Mouse (Mus musculus) A20 (cell line): ENCODE data around the gene Jak2.
A peak's percentile ranks its signal among the peaks of the same experiment; 100 is the strongest.

Source experiments
- DNase-seq: peaks from one replicate; pipeline ENCODE4 v3.0.0-alpha.2; 2011; ENCODE audit warnings: low read depth, low spot score

Gene Jak2

DNA sequence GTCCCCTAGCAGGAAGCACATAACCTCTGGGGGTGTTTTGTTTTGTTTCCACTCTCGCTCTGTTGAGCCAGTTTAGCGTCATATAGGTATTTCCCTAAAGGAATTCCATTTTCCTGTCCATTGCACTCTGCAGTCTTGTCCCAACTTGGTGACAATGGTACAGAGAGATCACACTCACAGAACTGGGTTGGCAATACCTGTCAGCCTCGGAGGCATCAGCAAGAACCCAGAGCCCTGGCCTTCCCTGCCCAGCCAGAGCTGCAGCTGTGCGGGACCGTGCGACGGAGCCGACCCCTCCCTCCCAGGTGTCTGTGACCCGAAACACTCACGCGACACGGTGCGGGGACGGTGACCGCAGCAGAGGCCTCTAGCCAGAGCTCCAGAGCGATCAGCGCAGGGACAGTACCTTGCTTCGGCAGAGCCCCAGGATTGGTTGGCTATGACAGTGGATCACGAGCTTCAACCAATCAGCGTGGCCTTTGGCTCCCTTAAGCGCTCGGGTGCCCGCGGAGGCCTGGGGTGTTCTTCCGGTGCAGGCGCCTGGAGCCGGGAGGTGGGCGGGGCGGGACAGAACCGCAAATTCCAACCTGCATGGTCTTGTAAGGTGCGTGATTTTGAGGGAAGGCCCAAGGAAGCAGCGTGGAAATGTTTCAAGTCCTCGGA, 110.0 kb downstream of the Jak2 start:
- peak; percentile 95 for DNase-seq

DNA sequence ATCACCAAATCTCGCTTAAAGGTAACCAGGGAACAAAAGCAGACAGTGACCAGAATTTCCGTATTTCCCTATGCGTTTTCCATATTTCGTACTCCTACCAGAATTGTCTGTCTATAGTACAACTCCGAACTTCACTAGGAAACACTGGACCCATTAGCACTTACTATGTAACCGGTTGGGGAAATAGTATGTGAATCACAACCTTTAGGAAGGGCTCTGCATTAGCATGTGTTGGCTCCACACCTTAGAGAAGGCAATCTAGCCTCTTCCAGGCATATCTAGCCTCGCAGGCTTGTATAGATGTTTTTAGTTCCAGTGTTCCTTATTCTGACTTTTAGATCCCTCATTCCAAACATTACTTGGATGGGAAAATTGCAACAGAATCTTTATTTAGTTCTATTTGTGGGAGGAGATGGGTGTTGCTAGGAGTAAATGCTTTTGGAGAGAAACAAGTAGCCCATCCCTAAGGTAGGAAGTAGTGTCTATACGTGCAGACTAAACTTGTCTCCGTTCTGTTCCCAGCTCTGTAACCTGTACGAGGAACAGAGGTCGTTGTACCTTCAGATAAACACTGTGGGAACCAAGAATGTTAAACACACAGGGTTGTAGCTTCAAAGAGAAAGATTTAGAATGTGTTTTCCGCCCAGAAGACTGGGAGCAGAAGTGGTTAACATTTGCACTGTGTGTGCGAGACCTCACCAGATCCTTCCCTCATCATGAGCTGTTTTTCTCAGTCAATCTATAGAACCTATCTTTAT, 110.7 kb downstream of the Jak2 start:
- DNase-seq = peak; percentile 66
